Mouse (Mus musculus) gastrocnemius, postnatal 25 days (tissue): ENCODE results near the gene Dync1i1. TPM values are rescaled to one million over a fixed set of nuclear protein-coding genes. Genes with fewer than 3 reads are reported as not detected.

Experiments used
- DNase-seq: peaks from one replicate; pipeline ENCODE4 v3.0.0; 2022
- total RNA-seq, 2 experiments: library from RNA; stranded (reverse); gene quantifications; 1 replicate in 1 of 2; 2 replicates in 1 of 2; pipeline ENCODE4 v1.2.3; 2021

Dync1i1 gene
- total RNA-seq, 2 experiments from 2014 or later = 0.10 to 0.13 TPM

DNA sequence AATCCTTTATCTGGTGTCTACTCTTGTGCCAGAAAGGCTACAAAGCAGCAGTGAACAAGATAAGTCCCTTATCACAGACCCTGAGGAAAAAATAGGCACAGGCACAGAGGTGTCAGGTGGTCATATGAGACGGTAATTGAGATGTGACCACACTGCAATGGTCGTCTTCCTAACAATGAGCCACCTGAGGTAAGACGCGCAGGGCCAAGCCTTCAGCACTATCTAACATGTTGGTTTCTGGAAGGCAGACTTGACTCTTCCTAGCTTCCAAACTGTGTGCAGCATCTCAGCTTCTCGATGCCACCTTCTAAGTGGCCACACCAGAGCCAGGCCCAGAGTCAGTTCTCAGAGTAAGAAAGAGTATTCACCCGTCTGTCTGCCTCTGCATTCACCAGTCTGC, 341.8 kb downstream of the Dync1i1 start:
- no peak for DNase-seq

DNA sequence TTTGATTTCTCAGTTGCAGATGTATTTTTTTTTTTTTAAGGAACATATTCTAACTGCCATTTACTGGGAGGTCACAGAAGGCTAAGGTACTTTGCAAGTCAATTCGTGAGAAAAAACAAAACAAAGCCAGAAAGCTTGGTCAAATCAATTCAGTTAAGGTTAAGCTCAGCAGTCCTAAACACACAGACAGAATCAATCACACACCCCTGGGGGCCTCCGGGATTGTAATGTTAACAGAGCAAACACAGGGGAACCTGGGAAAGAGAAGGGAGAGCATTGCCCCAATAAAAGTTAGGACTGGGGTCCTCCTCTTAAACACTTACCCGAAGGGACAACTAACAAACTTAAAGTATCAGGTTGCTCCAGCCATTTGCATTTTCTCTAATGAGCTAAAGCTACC, 344.6 kb downstream of the Dync1i1 start:
- DNase-seq = no peak

- DNase-seq = no peak
Measured at GRCm38 (mm10) chr6:6071038-6071437, 345.6 kb downstream of the Dync1i1 start.

DNA sequence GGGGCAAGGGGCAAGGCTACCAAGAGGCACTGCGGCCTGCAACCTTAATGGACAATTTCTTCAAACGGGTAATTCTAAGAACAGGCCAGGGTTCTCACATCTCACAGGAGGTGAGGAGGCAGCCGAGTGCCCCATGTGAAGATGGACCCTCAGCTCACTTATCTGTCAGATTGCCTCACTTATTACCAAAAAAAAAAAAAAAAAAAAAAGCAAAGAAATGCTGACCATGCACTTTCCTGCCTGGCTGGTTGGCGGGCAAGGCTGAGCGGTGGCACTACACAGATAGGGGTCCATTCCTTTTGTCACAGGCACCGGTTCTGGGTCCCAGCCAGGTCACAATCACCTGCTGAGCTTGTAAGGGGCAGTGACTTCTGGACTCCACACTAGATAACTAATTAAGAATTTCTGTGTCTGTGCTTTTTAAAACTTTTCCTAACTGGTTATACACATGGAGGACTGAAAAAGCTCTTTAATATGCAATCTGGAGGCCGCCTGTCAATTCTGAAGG, 350.6 kb downstream of the Dync1i1 start:
- DNase-seq = no peak

- no peak for DNase-seq
Measured at GRCm38 (mm10) chr6:6077234-6077633, 351.8 kb downstream of the Dync1i1 start.

Other genes with a start within 250 kb of the Dync1i1 start
- 1,000 to 10,000 TPM; 1,129 to 1,477 TPM for gene Pdk4, start 229.3 kb upstream of the Dync1i1 start, total RNA-seq